Mouse (Mus musculus) adrenal gland, postnatal 25 days (tissue): ENCODE data around the gene Tbxa2r. TPM values are rescaled to one million over a fixed set of nuclear protein-coding genes. Genes with fewer than 3 reads are reported as not detected.

Experiments
- DNase-seq: peaks from one replicate; pipeline ENCODE4 v3.0.0; 2021; ENCODE audit warnings: mixed read lengths
- total RNA-seq: library from RNA; stranded (reverse); gene quantifications from 2 replicates; pipeline ENCODE4 v1.2.3, GENCODE M21; 2021

Gene Tbxa2r
- total RNA-seq, 1 experiment from 2014 or later = 65.7 TPM

DNA sequence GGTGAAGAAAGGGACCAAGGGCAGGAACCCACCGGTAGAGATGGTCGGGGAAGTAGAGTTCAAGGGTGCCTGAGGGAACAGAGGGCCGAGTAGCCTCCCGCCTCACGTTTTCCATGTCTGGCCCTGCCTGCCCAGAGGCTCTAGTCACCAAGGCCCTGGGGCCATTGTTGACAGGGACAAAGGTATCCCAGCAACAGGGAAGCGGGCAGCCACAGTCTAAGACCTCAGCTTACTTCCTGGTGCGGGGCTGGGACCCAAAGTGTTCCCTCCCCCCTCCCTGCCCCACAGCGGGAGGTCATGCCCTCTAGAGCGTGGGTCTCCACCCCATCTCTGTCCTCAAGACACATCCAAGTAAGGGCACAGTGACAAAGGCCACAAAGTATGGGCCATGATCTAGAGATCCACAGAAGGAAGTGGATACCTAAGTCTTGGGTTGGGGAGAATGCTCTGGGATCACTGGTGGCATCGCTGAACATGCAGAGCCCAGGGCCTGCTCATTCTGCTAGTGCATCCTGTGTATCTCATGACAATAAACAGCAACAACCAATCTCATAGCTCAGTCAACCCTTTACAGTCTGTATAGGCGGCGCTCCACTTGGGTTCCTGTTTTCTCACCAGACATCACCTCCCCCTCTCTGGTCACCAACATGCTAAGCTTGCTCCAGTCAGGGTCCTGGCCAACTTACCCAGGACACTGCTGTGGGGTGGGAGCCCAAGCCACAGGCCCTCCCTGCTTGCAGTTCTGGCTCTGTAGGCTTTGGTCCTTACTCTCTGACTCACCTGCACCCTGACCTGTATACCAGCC lies 37.3 kb downstream of the Tbxa2r start, which contains the start of gene 4930404N11Rik:
Gene 4930404N11Rik (minus strand): TSS at position 145 of the 805 bp plus-strand sequence.
- no peak for DNase-seq

DNA sequence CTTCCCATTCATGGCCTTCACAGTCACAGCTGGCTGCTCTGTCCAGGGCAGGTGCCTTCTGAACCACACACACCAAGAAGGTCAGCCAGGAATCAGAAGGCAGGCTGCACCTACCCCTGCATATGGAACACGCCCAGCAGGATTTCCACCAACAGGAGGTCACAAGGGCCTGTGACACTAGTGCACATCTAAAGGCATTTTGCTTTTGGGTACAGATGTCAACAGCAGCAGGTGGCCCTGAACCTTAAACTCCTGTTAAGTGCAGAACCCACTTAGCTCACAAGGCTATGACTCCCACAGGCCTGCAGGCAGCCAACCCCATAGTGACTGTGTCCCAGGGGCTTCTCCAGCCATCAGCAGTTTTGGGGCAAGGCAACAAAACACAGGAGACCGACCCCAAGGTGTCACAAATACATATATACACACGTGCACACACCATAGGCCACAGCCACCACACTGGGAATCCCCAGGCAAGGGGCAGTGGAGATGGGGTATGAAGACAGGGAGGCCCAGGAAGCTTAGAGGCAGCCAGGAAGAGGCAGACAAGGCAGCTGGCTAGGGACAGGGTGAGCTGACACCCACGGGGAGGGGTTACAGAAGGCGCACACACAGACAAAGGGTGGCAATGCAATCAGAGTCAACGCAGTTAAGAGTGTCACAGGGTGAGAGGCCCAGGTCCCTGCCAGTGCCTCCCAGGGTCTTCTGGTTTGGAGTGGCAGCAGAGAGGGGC lies 38.1 kb downstream of the Tbxa2r start:
- DNase-seq = no peak

DNA sequence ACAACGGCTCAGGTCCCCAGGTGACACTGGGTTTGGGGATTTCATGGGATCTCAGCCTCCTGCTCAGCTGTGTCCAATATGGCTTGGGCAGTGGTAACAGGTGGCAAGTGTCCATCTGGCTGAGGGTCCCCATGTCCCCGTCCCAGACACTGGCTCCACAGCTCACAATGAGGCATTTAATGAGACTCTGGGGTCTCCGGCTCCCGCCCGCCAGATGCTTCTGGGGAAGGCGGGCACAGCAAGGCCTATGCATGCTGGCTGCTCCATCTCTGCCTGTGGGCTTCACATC lies 38.6 kb downstream of the Tbxa2r start:
- DNase-seq = no peak

DNA sequence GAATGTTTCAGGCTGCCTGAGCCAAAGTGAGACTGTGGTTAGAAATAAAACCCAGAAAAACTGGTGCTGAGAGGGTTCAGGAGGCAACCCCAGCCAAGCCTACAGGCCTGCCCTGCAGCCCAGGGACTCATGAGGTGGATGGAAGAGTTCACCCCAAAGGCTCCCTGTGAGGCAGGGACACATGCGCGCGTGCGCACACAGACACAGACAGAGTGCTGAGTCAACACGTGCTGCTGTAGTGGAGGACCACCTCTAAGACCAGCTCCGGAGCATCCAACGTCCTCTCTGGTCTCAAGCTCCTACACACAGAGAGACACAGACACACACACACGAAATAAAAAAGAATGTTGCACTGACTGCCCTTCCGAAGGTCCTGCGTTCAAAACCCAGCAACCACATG lies 46.8 kb downstream of the Tbxa2r start:
- DNase-seq = no peak

DNA sequence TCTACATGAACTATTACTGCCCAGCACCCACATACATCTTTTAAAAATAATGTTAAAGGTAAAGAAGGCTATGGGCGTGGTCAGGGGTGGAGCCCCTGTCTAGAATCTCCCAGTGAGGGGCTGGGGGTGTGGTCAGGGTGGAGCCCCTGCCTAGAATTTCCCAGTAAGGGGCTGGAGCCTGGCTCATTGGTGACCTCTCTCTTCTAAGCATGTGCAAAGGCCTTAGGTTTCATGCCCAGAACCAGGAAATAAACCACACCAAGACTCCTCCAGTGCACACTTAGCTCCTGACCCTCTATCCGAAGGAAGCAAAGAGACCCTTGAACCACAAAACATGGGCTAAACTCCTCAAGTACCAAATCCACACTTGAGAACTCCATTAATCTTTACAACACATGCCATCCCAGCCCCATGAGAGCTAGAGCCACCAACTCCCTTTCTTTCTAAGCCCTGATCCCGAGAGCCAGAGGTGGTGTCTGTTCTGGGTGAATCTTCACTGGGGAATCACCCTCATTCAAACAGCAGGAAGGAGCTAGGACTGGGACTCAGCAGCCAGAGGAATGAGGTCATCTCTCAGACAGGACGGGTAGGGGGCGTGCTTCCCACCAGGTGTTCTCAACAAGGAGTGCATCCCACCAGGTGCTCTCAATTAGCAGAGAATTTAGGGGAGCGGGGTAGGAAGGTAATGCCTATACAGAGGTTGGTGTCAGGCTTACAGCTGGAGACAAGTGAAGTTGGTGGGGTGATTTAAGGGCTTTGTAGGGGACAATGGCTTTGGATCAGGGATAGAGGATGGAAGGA lies 48.2 kb downstream of the Tbxa2r start:
- no peak for DNase-seq

DNA sequence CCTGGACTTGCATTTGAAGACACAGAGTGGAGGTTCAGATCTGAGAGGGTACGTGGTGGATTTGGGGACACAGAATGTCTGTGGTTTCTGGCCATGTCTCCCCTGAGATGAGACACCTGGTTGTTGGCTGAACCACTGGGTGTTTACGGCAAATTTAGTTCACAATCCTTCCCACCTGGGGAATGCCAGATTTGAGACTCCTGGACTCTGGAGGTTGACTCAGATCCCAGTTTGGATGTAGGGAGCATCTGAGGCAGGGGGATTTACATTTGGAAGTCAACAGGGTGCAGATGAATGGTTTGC lies 48.8 kb downstream of the Tbxa2r start:
- no peak for DNase-seq

DNA sequence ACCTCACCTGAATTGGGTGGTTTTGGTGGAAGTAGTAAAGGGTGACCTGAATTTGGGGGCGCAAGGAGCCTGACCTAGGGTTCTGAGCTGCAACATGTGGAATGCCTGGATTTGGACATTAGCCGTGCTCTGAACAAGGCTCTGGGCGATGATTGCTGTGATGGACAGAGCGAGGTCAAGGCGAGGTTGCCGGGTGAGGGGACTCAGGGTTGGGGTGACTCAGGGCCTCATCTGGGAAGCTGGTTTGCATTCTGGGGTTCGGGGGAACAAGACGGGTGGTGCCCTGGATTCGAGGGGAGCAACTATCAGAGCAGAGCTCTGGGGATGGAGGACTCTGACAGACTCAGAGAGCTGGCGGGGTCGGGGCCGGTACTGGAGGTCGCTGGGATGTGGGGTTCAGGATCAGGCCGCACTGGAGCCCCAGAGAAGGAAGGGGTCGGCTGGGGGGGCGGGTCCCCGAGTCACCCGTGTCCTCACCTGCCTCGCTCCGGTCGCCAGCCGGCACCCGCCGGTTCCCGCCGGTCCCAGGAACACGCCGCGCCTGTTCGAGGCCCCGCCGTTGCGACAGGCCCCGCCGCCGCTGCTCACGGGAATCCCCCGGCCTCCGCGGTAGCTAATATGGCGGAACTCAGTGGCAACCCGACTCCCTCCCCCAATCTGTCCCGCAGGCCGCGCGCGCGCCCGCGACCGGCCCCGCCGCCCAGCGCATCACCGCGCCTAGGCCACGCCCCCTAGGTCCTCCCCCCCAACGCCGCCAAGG lies 49.4 kb downstream of the Tbxa2r start, which contains the start of gene Fzr1:
Gene Fzr1 (minus strand): TSS at position 724 of the 760 bp plus-strand sequence.
- DNase-seq = no peak

DNA sequence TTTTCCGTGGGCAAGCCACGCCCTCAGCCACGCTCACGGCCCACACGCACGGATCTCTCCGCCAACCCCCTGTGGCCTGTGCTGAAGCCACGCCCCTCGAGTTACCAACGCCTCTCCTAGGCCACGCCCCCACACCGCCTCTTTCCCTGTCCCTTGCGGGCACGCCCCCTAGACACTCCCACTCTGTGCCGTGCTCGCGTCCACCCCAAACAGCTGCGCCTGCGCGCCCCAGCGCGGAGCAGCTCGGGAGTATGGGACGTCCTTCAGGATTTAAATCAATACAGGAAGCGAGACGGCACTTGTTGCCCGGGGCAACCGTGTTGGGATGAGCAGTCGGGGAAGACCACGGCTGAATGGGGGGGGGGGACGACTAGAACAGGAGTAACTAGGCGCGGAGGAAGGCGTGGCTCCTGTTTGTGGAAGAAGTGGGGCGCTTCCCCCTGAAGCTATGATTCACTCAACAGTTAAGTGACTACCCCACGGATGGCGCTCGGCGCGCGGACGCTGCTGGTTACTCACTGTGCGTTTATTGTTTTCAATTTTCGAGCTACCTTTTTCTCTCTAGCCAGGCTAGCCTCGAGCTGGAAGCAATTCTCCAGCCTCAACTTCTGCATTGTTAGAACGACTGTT lies 50.1 kb downstream of the Tbxa2r start:
- peak; percentile 100 for DNase-seq

DNA sequence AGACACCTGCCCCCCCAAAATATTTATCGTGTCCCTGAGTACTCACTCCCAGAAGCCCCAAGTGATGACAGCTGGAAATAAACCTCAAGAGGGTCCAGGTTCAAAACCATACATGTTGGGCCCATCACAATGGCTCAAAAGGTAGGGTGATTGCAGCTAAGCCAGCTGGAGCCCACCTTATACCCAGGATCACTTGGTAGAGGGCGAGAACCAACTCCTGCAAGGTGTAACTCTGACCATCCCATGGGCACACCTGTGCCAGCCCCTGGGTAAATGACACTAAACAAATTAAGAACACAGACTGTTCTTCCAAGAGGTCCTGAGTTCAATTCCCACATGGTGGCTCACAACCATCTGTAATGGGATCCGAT lies 50.6 kb downstream of the Tbxa2r start:
- no peak for DNase-seq

DNA sequence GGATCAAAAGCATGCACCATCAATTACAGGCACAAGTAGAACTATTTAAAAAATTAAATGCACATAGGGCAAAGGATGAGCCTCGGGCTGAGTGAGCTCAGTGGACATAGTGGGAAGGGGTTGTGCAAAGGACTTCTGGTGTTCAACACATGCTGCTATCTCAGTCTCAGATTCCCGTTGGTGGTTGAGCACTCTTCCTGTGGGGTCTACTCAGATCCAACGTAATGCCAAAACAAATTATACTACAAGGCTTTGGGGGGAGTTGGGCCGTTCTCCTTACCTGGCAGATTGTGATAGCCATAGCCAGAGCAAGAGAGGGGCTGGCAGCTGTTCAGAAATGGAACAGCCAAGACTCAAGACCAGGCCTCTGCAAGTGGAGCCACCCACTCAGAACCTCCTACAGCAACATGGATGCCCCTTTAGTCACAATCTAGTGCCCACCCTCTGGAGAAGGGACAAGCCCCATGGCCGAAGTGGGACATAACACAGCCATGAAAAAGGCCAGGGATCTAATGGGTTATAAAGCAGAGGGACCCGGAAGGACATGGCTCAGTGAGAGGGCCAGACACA lies 51.4 kb downstream of the Tbxa2r start:
- DNase-seq = no peak

DNA sequence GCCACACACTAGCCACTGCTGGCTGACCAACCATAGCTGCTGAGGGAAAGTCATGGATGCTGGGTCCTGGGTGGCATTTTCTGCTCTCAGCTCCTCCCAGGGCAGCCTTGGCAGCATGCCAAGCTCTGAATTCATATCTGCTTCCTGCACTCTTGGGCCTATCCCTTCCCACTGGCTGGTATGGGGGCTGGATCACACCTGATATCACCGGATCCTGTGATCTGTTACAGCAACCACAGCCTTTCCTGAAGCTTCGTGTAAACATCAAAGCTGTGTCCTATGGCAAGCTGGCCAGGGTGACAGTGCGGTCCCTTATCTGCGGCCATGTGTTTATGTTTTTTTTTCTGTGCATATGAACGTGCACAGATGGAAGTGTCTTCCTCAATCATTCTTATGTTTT lies 53.5 kb downstream of the Tbxa2r start:
- no peak for DNase-seq

DNA sequence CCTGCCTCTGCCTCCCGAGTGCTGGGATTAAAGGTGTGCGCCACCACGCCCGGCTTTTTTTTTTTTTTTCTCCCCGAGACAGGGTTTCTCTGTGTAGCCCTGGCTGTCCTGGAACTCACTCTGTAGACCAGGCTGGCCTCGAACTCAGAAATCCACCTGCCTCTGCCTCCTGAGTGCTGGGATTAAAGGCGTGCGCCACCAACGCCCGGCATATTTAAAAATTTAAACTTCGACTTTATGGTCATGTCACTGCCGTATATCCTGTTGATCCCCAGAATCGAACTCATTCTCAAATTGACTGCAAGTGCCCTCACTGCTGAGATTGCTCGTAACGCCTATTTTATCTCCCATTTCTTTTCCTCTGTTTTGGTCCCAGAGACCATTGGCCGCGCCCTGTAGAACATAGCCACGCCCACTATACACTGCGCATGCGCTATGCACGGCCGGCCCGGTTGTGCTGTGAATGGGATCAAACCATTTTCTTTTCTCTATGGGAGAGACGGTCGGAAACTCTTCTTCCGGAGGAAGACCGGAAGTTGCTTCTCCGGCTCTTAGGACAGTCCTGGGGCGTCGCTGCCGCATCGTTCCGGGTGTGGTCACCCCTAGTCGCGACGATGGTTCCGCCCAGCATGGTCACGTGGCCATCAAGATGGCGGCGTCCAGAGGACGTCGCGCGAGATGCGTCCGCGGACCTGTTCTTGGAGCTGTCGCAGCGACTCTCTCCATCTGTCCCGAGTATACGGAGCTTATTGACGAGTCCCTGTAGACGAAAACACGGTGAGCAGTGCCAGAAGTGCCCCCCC lies 55.5 kb downstream of the Tbxa2r start, which contains the start of the genes Dohh and Gm48551:
Gene Dohh (plus strand): TSS at position 627 of the 803 bp plus-strand sequence.
Gene Gm48551 (plus strand): TSS at position 665 of the 803 bp plus-strand sequence.
- peak; percentile 99 for DNase-seq

DNA sequence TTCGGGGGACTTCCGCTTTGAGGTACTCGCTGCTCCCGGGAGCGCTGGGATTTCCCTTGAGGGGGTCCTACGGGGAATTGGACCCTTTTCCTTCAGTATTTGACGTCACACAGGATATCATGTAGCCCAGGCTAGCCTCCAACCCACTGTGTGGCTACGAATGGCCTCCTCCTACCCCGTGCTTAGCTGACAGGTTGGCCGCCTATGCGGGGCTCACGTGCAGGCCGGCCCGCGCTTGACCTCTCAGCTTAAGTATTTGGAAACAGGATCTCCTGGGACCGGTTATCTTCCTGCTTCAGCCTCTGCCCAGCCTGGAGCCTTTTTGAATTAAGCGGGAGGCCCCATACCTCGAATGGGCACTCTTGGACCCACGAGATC lies 56.1 kb downstream of the Tbxa2r start:
- DNase-seq = no peak

Other genes starting within 250 kb of the Tbxa2r start
- gene Creb3l3, start 229.9 kb upstream of the Tbxa2r start, total RNA-seq = 1.6 and 2.7 TPM in 2 replicates
- 182 and 184 TPM in 2 replicates for gene Map2k2, start 222.8 kb upstream of the Tbxa2r start, total RNA-seq
- 72.8 and 96.8 TPM in 2 replicates for gene Zbtb7a, start 193.5 kb upstream of the Tbxa2r start, total RNA-seq
- gene Pias4, start 160.8 kb upstream of the Tbxa2r start, total RNA-seq = 33.1 and 36.9 TPM in 2 replicates
- 1,495 and 1,572 TPM in 2 replicates for gene Eef2, start 152.1 kb upstream of the Tbxa2r start, total RNA-seq
- 70.8 and 76.5 TPM in 2 replicates for gene Dapk3, start 145.7 kb upstream of the Tbxa2r start, total RNA-seq
- gene 4930442H23Rik, start 144.9 kb upstream of the Tbxa2r start, total RNA-seq = not detected in 2 replicates
- not detected in 2 replicates for gene Nmrk2, start 126.7 kb upstream of the Tbxa2r start, total RNA-seq
- gene Atcay, start 97.9 kb upstream of the Tbxa2r start, total RNA-seq = 1.0 and 2.8 TPM in 2 replicates
- 14.0 and 22.3 TPM in 2 replicates for gene Zfr2, start 95.6 kb upstream of the Tbxa2r start, total RNA-seq
- gene Matk, start 75.8 kb upstream of the Tbxa2r start, total RNA-seq = 0.82 and 1.4 TPM in 2 replicates
- 116 and 128 TPM in 2 replicates for gene Mrpl54, start 61.8 kb upstream of the Tbxa2r start, total RNA-seq
- 70.4 and 110 TPM in 2 replicates for gene Apba3, start 61.8 kb upstream of the Tbxa2r start, total RNA-seq
- 0.18 TPM in 1 of 2 replicates, not detected in the other for gene Tjp3, start 37.1 kb upstream of the Tbxa2r start, total RNA-seq
- gene Pip5k1c, start 35.8 kb upstream of the Tbxa2r start, total RNA-seq = 44.6 and 51.8 TPM in 2 replicates
- gene Cactin, start 7.6 kb upstream of the Tbxa2r start, total RNA-seq = 44.0 and 45.7 TPM in 2 replicates
- gene Gipc3, start 14.5 kb downstream of the Tbxa2r start, total RNA-seq = 4.5 and 4.7 TPM in 2 replicates
- gene Hmg20b, start 21.7 kb downstream of the Tbxa2r start, total RNA-seq = 102 and 111 TPM in 2 replicates
- gene Mfsd12, start 28.8 kb downstream of the Tbxa2r start, total RNA-seq = 14.3 and 21.6 TPM in 2 replicates
- 1.4 and 2.4 TPM in 2 replicates for gene 4930404N11Rik, start 37.1 kb downstream of the Tbxa2r start, total RNA-seq
- 49.3 and 51.6 TPM in 2 replicates for gene Fzr1, start 49.8 kb downstream of the Tbxa2r start, total RNA-seq
- 48.4 and 52.7 TPM in 2 replicates for gene Dohh, start 55.7 kb downstream of the Tbxa2r start, total RNA-seq
- gene Gm48551, start 55.7 kb downstream of the Tbxa2r start, total RNA-seq = 1.7 TPM in 2 replicates
- 1.5 TPM in 1 of 2 replicates, not detected in the other for gene Gm48552, start 60.3 kb downstream of the Tbxa2r start, total RNA-seq
- gene Smim24, start 64.3 kb downstream of the Tbxa2r start, total RNA-seq = 1.4 TPM in 1 of 2 replicates, not detected in the other
- gene Nfic, start 126.9 kb downstream of the Tbxa2r start, total RNA-seq = 100 and 129 TPM in 2 replicates
- 0.43 and 1.2 TPM in 2 replicates for gene Celf5, start 154.0 kb downstream of the Tbxa2r start, total RNA-seq
- 120 and 128 TPM in 2 replicates for gene Ncln, start 167.7 kb downstream of the Tbxa2r start, total RNA-seq
- gene S1pr4, start 171.4 kb downstream of the Tbxa2r start, total RNA-seq = 0.85 and 1.4 TPM in 2 replicates
- 0.61 TPM in 1 of 2 replicates, not detected in the other for gene Gna15, start 195.5 kb downstream of the Tbxa2r start, total RNA-seq
- gene Gna11, start 216.5 kb downstream of the Tbxa2r start, total RNA-seq = 76.8 and 77.9 TPM in 2 replicates
- 983 and 1,070 TPM in 2 replicates for gene Aes, start 230.8 kb downstream of the Tbxa2r start, total RNA-seq
- 52.8 and 67.8 TPM in 2 replicates for gene Tle2, start 245.8 kb downstream of the Tbxa2r start, total RNA-seq